Mouse (Mus musculus): Measurements from ENCODE around the gene 2900026A02Rik.

GRCm38 (mm10) chr5:113120741-113121590 is 100.1 kb downstream of the 2900026A02Rik start:
- TF ChIP-seq HCFC1 (IDR thresholded peaks at IDR 0.05; ENCODE audit: low read depth, low read length), result no peak
- TF ChIP-seq EP300 (IDR thresholded peaks at IDR 0.05; ENCODE audit: low read depth in 1 of 2, low read length in 2 of 2), result no peak
- no peak for TF ChIP-seq CTCF (IDR thresholded peaks at IDR 0.05 in 2 of 3, conservative IDR thresholded peaks at IDR 0.05 in 1 of 3; ENCODE audit: control insufficient read depth in 1 of 3, insufficient read depth in 1 of 3, low read depth in 2 of 3, low read length in 3 of 3, poor library complexity in 1 of 3, severe bottlenecking in 1 of 3)
- TF ChIP-seq SIN3A (IDR thresholded peaks at IDR 0.05; ENCODE audit: low read length), result no peak
- TF ChIP-seq ZKSCAN1 (IDR thresholded peaks at IDR 0.05; ENCODE audit: low read depth, low read length), result no peak
- TF ChIP-seq POLR2A (IDR thresholded peaks at IDR 0.05; ENCODE audit: control insufficient read depth in 1 of 2, insufficient read depth in 1 of 2, low read depth in 1 of 2, low read length in 2 of 2, poor library complexity in 1 of 2), result no peak
- no peak for TF ChIP-seq MAX (IDR thresholded peaks at IDR 0.05; ENCODE audit: low read length)
- TF ChIP-seq USF1 (IDR thresholded peaks at IDR 0.05; ENCODE audit: low read depth, low read length), result no peak
- TF ChIP-seq E2F4 (IDR thresholded peaks at IDR 0.05; ENCODE audit: borderline replicate concordance, low read depth, low read length), result no peak
